Mouse (Mus musculus) megakaryocyte, embryonic 14.5 days (primary cell): Measurements from ENCODE around the gene Mybpc1.

Experiments
- FLI1 ChIP-seq: IDR thresholded peaks from 2 replicates; pipeline ENCODE4 v1.6.1; 2012; ENCODE audit warnings: low read length, inconsistent platforms, mixed read lengths
- GATA1 ChIP-seq: IDR thresholded peaks from 3 replicates; pipeline ENCODE4 v1.6.1; 2012; ENCODE audit warnings: mixed read lengths, low read length, inconsistent platforms, borderline replicate concordance

- TF ChIP-seq GATA1 (no peak), FLI1 (no peak)
Observed at GRCm38 (mm10) chr10:88494959-88495587, 109.9 kb downstream of the Mybpc1 start.
